Mouse (Mus musculus) 3134 (cell line): ENCODE measurements around the gene H2-DMb1.
"Not testable (repeated sequence)": the region's sequence is repeated elsewhere in the genome, so short reads cannot be mapped to it uniquely, and the experiment has no call there.

Source experiments
- DNase-seq: peaks from one replicate; pipeline ENCODE4 v3.0.0-alpha.2; 2011; ENCODE audit warnings: low spot score; ENCODE audit not compliant: insufficient read length; ENCODE audit errors: extremely low read depth

H2-DMb1 gene

DNA sequence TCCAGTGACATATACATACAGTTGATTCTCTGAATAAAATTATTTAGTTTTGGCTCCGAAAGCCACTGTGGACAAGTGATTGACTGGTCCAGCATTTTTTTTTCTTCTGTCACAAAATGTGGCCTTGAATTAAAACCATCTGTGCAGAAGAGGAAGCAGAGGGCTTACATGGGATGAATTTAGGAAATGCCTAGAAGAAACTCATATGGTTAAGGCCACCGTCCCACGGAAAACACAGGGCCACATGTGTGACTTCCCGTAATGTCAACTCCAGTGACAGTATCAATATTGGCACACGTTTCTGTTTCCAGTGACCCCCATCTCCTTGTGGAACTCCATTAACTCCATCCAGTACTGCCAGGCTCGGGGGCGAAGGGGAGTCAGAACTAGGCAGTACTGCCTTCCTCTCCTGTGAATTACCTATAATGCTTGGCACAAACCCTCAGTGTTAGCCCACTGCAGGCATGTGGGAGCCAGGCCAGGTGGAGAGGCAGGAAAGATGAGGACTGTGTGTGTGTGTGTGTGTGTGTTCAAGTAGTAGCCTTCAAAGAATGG, 10.3 kb upstream of the H2-DMb1 start:
- DNase-seq: no peak

DNA sequence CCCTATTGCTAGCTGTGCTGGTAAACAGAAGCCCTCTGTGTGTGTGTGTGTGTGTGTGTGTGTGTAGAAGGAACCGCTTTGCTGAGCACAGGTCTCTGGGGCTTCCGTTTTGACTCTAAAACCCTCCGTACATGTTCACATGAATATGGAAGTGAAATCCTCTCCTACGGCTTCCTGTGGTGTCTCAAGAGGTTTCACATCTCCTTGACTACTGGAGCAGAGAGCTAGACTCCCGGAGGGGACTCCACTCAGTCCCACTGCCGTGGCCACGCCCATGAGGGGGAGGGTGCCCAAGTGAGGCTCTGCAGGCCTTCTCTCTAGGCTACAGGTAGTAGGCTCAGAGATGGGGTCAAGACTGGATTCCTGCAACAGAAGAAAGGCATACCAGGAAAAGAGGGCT, 9.8 kb upstream of the H2-DMb1 start, which contains the start of gene H2-DMb2:
Gene H2-DMb2 (plus strand): TSS at position 275 of the 400 bp plus-strand sequence.
- DNase-seq: no peak

- no peak for DNase-seq
These were observed 9.4 kb upstream of the H2-DMb1 start for GRCm38 (mm10) chr17:34143461-34143860.

DNA sequence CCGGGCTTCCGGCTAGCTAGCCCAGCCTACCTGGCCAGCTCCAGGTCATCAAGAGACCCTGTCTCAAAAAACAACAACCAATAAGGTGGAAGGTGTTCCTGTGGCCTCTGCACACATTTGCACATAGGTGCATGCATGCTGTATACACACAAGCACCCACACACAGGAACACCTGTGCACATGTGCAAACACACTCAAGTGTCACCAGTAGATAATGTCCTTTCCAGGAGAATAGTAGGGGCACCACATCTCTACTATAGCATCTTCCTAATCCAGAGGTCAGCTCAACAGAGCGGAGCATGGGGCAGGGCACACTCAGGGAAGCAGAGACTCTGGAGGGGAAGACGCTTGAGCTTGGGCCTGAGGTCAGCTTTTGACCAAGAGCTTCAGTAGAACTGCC, 8.7 kb upstream of the H2-DMb1 start:
- DNase-seq: not testable (repeated sequence)

- no peak for DNase-seq
These were observed 7.9 kb upstream of the H2-DMb1 start for GRCm38 (mm10) chr17:34144960-34145371.

- no peak for DNase-seq
These were observed 2.7 kb downstream of the H2-DMb1 start for GRCm38 (mm10) chr17:34155534-34155933.

- no peak for DNase-seq
These were observed 11.5 kb downstream of the H2-DMb1 start for GRCm38 (mm10) chr17:34164202-34164895.

DNA sequence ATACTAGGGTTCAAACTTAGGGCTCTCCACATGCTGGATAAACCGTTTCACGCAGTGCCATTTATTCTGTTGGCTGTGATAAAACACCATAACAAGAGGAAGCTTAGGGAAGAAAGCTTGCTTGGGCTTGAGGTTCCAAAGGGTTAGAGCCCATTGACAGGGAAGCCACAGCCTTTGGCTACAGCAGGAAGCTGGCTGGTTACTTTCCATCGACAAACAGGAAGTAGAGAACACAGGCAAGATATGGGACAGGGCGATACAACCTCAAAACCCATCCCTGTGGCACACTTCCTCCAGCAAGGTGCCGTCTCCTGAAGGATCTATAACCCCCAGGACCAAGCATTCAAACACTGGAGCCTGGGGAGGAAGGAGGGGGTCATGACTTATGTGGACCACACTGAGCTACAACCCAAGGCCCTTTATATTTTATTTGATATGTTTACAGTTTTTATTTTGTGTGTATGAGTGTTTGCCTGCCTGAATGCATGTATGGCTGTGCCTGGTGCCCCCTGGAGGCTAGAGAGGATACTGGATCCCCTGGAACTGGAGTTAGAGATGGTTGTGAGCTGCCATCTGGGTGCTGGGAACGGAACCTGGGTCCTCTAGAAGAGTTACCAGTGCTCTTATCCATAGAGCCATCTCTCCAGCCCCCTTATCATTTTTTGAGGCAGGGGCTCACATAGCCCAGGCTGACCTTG, 12.3 kb downstream of the H2-DMb1 start:
- DNase-seq: no peak

DNA sequence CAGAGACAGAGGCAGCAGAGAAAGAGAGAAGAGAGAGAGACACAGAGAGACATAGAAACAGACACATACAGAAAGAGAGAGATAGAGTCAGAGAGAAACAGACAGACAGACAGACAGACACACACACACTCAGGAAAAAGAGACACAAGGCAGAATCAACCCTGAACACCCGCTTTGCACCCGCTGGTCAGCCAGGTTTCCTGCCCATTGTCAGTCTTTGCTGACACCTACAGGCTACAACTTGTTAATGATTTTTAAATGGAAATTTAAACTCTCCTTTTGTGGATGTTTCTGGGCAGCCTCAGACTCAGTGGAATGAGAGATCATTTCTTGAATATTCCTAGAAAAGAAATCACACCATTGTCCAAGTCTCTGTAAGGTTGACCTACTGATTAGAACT, 16.4 kb downstream of the H2-DMb1 start:
- DNase-seq: no peak

DNA sequence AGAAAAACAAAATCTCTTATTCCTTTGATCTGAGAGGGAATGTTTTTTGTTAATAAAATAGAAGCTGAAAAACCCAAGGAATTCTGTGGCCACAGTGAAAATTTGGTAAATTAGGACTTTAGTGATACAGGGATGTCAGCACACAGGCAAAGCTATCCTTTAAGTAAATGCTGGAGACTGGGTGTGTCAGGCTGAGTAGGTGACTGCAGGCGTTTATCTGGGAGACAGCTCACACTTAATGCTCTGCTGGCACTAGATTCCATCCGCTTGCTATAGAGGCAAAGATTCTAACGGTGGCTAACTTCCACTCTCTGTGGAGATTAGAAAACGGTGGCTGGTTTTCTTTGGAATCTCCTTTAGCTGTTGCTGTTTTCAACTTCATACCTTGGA, 17.6 kb downstream of the H2-DMb1 start:
- DNase-seq: no peak

DNA sequence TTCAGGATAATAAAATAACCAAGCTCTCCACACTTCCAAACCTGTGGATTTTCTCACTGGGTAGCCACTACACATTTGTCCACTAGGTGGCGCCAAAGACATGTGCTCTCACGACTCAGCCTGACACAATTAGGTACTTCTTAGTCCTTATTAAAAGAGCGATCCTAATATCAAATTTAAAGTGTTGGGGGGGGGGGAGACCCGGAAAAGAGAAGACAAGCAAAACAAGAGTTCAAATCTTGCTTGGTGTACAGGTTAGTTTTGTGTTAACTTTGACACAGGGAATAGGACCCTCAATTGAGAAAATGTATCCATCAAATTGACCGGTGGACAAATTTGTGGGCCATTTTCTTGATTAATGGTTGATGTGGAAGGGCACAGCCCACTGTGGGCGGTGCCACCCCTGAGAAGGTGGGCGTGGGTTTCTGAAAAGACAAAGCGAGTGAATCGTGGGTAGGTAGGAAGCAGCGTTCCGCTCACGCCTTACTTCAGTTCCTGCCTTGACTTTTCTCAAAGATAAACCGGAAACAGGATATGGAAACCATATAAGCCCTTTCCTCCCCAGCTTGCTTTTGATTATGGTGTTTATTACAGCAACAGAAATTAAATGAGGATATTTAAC, 18.1 kb downstream of the H2-DMb1 start:
- no peak for DNase-seq

DNA sequence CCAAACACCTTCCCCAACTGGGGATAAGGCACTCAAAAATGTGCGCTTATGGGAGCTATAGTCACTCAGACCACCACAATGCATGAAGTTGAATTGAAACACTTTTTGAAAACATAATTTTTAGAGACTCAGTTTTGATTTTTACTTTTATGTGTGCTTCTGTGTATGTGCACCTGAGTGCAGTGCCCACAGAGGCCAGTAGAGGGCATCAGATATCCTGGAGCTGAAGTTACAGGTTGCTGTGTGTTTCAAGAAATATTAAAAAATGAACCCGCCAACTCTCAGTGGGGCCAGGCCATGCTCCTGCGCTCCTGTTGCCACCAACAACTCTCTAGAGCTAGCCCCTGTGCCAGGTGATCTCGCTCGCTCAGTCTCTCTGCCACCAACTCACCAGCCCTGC, 19.7 kb downstream of the H2-DMb1 start:
- DNase-seq: no peak

DNA sequence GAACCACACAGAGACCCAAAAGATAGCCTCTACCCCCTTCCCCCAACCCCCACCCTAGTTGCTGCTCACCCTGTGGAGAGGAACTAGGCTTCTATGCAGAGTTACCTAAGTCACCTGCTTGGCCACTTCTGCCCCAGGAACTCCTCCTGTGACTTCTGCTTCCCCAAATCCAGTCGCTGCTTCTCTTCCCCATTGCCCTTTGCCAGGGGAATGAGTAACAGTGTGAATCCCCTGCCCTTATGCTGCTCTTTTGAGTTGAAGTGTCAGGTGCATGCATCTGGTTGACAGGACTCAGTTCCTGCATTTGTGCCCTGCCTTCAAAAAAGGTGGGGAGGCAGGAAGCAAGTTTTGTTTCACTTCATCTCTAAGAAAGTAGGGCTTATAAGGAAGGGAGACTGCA, 21.2 kb downstream of the H2-DMb1 start:
- no peak for DNase-seq

DNA sequence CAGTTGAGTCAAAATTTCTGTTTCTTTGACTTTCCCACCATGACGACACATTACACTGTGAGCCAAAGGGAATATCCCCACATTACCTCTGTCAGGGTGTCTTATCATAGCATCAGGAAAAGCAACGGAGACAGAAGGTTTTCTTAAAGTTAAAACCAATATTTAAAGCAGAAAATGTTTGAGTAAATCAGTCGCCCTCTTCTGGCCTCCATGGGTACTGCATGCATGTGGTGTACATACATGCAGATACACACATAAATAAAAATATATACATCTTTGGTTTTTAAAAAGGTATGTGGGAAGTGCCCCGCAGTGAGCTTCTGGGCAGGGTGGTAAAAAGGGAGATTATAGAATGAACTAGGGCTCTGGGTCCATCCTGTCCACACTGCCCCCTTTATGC, 24.3 kb downstream of the H2-DMb1 start:
- DNase-seq: no peak

- DNase-seq: no peak
These were observed 26.1 kb downstream of the H2-DMb1 start for GRCm38 (mm10) chr17:34179019-34179418.

GRCm38 (mm10) chr17:34179913-34180859, 27.3 kb downstream of the H2-DMb1 start:
- DNase-seq: no peak

DNA sequence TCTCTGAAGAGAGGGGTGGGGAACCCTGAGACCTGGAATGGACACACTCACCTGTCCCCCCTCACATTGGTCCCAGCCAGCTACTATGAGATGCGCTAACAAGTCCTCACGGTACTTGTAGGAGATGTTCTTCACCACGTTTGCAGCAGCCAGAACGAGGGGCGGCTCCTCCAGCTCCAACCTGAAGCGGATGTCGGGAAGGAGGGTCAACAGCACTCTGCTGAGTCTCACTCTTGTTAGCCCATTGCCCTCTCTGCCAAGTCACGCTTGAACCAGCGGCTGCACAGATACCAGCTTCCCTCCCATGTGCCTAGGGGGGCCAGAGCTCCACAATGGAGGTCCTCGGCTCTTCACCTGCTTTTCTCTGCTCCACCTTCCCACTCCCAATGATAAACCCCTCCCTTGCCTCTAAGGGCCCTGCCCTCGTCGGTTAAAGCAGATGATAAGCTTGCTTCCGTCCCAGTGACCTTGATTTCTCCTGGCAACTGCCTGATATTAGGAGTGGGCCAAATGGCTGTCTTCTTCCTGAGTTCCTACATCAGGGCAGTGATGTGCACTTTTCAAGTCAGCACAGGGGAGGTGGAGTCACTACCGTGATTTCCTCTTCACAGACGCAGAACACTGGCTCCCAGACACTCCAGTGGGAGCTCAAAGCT, 30.8 kb downstream of the H2-DMb1 start:
- no peak for DNase-seq

- no peak for DNase-seq
These were observed 32.7 kb downstream of the H2-DMb1 start for GRCm38 (mm10) chr17:34185526-34185925.

- no peak for DNase-seq
These were observed 34.0 kb downstream of the H2-DMb1 start for GRCm38 (mm10) chr17:34186885-34187260.
